Mouse (Mus musculus) midbrain, postnatal 0 days (tissue): ENCODE data around the gene Rsbn1l. TPM values are rescaled to one million over a fixed set of nuclear protein-coding genes. Genes with fewer than 3 reads are reported as not detected.

Experiments used
- ATAC-seq: fragments of 200-750 bp; cut with Nextera tagmentation; 2 replicates; pipeline ENCODE4 v1.8.0; 2017; ENCODE audit warnings: moderate number of reproducible peaks, mild to moderate bottlenecking, moderate TSS enrichment, moderate library complexity; ENCODE audit not compliant: low FRiP score
- DNase-seq: peaks from one replicate; pipeline ENCODE4 v3.0.0-alpha.2; 2015; ENCODE audit warnings: low spot score
- H3K27ac ChIP-seq: fragments of 300-500 bp; sonication (generic); 2 replicates; pipeline ENCODE4 v1.5.1; 2014; ENCODE audit warnings: low read depth, mild to moderate bottlenecking, low read length, mixed read lengths
- H3K27me3 ChIP-seq: fragments of 300-500 bp; sonication (generic); 2 replicates; pipeline ENCODE4 v1.6.1; 2014; ENCODE audit warnings: low read length, control low read depth, mixed read lengths; ENCODE audit not compliant: insufficient read depth
- H3K36me3 ChIP-seq: fragments of 300-500 bp; sonication (generic); 2 replicates; pipeline ENCODE4 v1.6.1; 2014; ENCODE audit warnings: low read length, control low read depth, mixed read lengths; ENCODE audit not compliant: insufficient read depth
- H3K4me1 ChIP-seq: fragments of 300-500 bp; sonication (generic); 2 replicates; pipeline ENCODE4 v1.6.1; 2014; ENCODE audit warnings: mild to moderate bottlenecking, control low read depth, antibody characterized with exemption, low read length, mixed read lengths; ENCODE audit not compliant: insufficient read depth
- H3K4me2 ChIP-seq: fragments of 300-500 bp; sonication (generic); 2 replicates; pipeline ENCODE4 v1.6.1; 2014; ENCODE audit warnings: low read depth, mild to moderate bottlenecking, low read length, mixed read lengths; ENCODE audit not compliant: poor library complexity, severe bottlenecking
- H3K4me3 ChIP-seq: fragments of 300-500 bp; sonication (generic); 2 replicates; pipeline ENCODE4 v1.5.1; 2014; ENCODE audit warnings: low read depth, mild to moderate bottlenecking, low read length, moderate library complexity
- H3K9ac ChIP-seq: fragments of 300-500 bp; sonication (generic); replicated peaks from 2 replicates; pipeline ENCODE4 v1.6.1; 2014; ENCODE audit warnings: mild to moderate bottlenecking, low read length, moderate library complexity, mixed read lengths; ENCODE audit not compliant: poor library complexity, severe bottlenecking
- H3K9me3 ChIP-seq: fragments of 300-500 bp; sonication (generic); 2 replicates; pipeline ENCODE4 v1.6.1; 2016; ENCODE audit warnings: low read length, control low read depth
- CTCF ChIP-seq: IDR thresholded peaks from 2 replicates; pipeline ENCODE4 v1.5.1; 2016; ENCODE audit warnings: antibody characterized with exemption, mild to moderate bottlenecking
- WGBS: fragments of 180-500 bp; shearing (Covaris S2); extraction: QIAGEN DNeasy Blood & Tissue Kit; methylation state at CpG from one replicate; pipeline ENCODE4 v1.1.7; 2014; 5-methylcytosine and 5-hydroxymethylcytosine counted together
- polyA plus RNA-seq: library from polyadenylated mRNA; unstranded; fragments of >200 nt; fragmentation: Nextera tagmentation; extraction: Ambion mirVana; gene quantifications from 2 replicates; pipeline ENCODE4 v1.2.1, GENCODE M21; 2015
- total RNA-seq: library from RNA; depleted of rRNA; stranded (reverse); fragments of >200 nt; gene quantifications from 2 replicates; pipeline ENCODE4 v1.2.3, GENCODE M21; 2014

Rsbn1l gene
- total and polyA plus RNA-seq, 2 experiments from 2014 or later, result 3.8 to 5.2 TPM

DNA sequence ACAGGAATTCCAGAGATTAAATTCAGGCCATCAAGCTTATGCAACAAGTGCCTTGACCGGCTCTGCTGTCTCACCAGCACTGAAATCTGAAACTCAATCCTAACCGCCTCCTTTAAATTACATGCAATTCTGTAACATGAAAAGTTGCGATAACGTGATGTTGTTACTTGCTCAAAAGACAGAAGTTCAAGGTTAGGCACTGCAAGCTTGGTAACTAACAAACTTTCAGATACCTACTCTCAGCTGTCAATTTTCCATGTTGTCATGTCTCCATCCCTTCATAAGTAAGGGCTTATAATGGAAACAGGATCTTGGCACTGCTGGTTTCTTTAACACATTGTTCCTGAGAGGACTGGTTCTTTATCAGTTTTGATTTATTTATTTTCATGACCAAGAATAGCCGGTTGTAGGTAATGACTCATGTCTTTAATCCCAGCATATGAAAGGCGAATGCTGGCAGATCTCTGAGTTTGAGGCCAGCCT, 26.5 kb downstream of the Rsbn1l start:
- Histone ChIP-seq H3K36me3 (no peaks in the 10 kb centered on the region), H3K4me1 (no peaks in the 10 kb centered on the region), H3K27ac (no peak overlapping the region), H3K4me3 (no peak overlapping the region), H3K4me2 (no peak overlapping the region), H3K27me3 (no peaks in the 10 kb centered on the region), H3K9ac (no peak overlapping the region), H3K9me3 (no peaks in the 10 kb centered on the region)
- DNase-seq, result no peak
- 84% methylated on average over 6 of the region's 6 CpGs for WGBS
- ATAC-seq, result no peak
- TF ChIP-seq CTCF, result no peak

DNA sequence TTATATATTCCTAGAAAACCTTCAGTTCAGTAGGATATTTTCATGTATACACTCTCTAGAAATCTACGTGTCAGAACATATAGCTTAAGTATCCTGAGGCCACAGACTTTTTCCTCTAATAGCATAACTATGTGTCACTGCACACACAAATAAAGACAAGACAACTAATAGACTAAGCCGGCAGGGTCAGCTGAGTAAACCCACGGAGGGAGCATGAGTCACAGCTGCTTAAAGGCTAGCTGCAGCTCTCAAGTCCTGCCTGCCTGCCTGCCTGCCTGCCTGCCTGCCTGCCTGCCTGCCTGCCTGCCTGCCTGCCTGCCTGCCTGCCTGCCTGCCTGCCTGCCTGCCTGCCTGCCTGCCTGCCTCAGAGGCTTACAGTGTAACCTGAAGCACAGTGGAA, 30.7 kb downstream of the Rsbn1l start:
- Histone ChIP-seq H3K27ac (no peak overlapping the region), H3K27me3 (no peaks in the 10 kb centered on the region), H3K4me3 (no peak overlapping the region), H3K9me3 (no peaks in the 10 kb centered on the region), H3K4me1 (no peaks in the 10 kb centered on the region), H3K9ac (no peak overlapping the region), H3K36me3 (no peaks in the 10 kb centered on the region), H3K4me2 (no peak overlapping the region)
- TF ChIP-seq CTCF, result no peak
- no peak for DNase-seq
- ATAC-seq, result no peak
- 63% methylated on average over 3 of the region's 3 CpGs for WGBS

DNA sequence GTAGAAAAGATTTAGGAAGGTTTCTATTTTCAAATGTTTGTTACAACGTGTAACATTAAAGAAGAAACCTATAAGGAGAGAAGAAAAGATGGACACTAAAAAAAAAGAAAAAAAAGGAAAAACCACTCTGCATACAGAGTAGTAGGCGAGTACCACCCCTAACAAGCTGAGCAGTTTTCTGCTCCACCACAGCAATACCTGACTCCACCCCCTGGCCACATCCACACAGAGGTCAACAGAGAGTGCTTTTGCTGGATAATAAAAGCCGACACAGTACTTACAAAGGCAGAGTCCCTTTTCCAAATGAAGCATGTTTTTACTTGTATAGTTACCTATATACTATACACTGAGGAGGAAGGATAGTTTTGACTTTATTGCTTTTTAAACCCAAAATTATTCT, 31.6 kb downstream of the Rsbn1l start:
- H3K27me3 ChIP-seq, result no peaks in the 10 kb centered on the region
- DNase-seq (no peak), ATAC-seq (no peak)
- H3K4me2 ChIP-seq, result no peak overlapping the region
- no peaks in the 10 kb centered on the region for H3K9me3 ChIP-seq
- H3K4me3 ChIP-seq, result no peak overlapping the region
- H3K4me1 ChIP-seq, result no peaks in the 10 kb centered on the region
- TF ChIP-seq CTCF, result no peak
- 81% methylated on average over 3 of the region's 3 CpGs for WGBS
- H3K27ac ChIP-seq, result no peak overlapping the region
- H3K36me3 ChIP-seq, result no peaks in the 10 kb centered on the region
- H3K9ac ChIP-seq, result no peak overlapping the region

DNA sequence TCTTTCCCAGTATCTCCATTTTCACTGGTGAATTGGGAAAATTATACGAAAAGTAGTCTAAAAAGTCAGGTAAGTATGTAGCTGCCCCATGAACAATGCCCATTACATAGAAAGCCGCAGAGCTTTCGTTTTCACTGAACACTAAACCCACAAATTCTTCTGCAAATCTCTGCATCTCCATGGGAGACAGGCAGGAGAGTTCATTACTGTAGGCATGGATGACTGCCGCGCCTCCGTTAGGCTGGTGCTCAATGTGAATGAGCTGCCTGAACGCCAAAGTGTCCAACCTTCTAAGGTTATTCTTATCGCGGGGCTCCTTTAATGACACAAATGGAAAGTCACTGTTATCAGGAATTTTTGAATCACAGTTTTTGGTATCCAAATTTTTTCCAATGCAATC, 36.6 kb downstream of the Rsbn1l start:
- no peak for TF ChIP-seq CTCF
- Histone ChIP-seq H3K36me3 (no peaks in the 10 kb centered on the region), H3K27ac (no peak overlapping the region), H3K27me3 (no peaks in the 10 kb centered on the region), H3K4me3 (no peak overlapping the region), H3K4me2 (no peak overlapping the region), H3K9me3 (no peaks in the 10 kb centered on the region), H3K9ac (no peak overlapping the region), H3K4me1 (no peaks in the 10 kb centered on the region)
- DNase-seq (peak; percentile 58), ATAC-seq (no peak)
- WGBS, result 67% methylated on average over 9 of the region's 9 CpGs

DNA sequence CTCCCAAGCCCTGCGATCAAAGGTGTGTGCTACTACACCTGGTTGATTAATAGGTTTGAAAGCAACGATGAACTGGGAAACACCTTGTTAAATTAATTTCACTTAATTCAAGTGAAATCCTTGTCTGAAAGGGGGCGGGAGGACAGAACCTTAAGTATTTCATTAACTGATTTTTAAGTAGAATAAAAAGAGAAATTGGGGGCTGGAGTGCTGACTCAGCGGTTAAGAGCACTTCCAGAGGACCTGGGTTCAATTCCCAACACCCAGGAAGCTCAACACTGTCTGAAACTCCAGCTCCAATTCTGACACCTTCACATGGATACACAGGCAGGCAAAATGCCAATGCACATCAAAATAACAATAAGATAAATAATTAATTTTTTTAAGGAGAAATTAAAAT, 37.2 kb downstream of the Rsbn1l start:
- no peak for TF ChIP-seq CTCF
- Histone ChIP-seq H3K4me3 (no peak overlapping the region), H3K4me1 (no peaks in the 10 kb centered on the region), H3K9ac (no peak overlapping the region), H3K27ac (no peak overlapping the region), H3K27me3 (no peaks in the 10 kb centered on the region), H3K36me3 (no peaks in the 10 kb centered on the region), H3K9me3 (no peaks in the 10 kb centered on the region), H3K4me2 (no peak overlapping the region)
- no peak for ATAC-seq
- 98% methylated on average over 4 of the region's 4 CpGs for WGBS
- no peak for DNase-seq

DNA sequence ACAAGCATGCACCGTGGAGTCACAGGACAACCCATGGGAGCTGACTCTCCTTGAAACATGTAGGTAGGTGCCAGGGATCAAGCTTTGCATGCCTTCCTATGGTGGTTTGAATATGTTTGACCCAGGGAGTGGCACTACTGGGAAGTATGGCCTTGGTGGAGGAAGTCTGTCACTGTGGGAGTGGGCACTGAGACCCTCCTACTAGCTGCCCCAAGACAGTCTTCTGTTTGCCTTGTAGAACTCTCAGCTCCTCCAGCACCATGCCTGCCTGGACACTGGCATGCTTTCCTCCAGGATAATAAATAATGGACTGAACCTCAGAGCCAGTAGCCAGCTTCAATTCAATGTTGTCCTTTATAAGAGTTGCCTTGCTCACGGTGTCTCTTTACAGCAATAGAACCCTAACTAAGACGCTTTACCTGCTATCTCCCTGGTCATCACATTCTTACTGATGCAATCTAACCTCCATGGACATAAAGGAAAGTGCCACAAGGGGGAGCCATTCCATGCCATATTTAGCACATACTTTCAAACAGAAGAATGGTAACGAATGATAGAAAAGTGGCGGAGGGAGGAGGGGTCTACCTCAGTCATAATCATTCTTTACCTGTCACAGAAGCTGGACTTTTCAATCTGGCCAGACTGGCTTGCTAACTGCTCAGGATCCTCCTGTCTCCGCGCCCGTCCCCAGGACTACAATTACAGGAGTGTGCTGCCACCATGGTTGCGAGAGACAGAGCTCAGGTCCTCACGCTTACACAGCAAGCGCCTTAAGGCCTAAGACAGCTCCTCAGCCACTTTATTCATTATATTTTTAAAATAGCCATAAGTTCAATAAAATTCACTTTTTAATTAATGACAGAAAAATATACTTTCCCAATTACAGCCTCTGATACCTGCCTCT, 42.6 kb downstream of the Rsbn1l start:
- 77% methylated on average over 11 of the region's 11 CpGs for WGBS
- peak; percentile 81 for TF ChIP-seq CTCF

More for the DNA sequence above, 42.6 kb downstream of the Rsbn1l start:
- Histone ChIP-seq H3K27ac (no peak overlapping the region), H3K9ac (no peak overlapping the region), H3K9me3 (no peaks in the 10 kb centered on the region), H3K4me2 (no peak overlapping the region), H3K36me3 (no peaks in the 10 kb centered on the region), H3K4me1 (no peaks in the 10 kb centered on the region), H3K4me3 (no peak overlapping the region), H3K27me3 (no peaks in the 10 kb centered on the region)
- DNase-seq (peak; percentile 68), ATAC-seq (no peak)
